Mouse (Mus musculus) midbrain, postnatal 0 days (tissue): ENCODE data around the gene Rora. TPM values are rescaled to one million over a fixed set of nuclear protein-coding genes. Genes with fewer than 3 reads are reported as not detected.

Experiments
- ATAC-seq: fragments of 200-750 bp; cut with Nextera tagmentation; 2 replicates; pipeline ENCODE4 v1.8.0; 2017; ENCODE audit warnings: moderate number of reproducible peaks, mild to moderate bottlenecking, moderate TSS enrichment, moderate library complexity; ENCODE audit not compliant: low FRiP score
- DNase-seq: peaks from one replicate; pipeline ENCODE4 v3.0.0-alpha.2; 2015; ENCODE audit warnings: low spot score
- H3K27ac ChIP-seq: fragments of 300-500 bp; sonication (generic); 2 replicates; pipeline ENCODE4 v1.5.1; 2014; ENCODE audit warnings: low read depth, mild to moderate bottlenecking, low read length, mixed read lengths
- H3K27me3 ChIP-seq: fragments of 300-500 bp; sonication (generic); 2 replicates; pipeline ENCODE4 v1.6.1; 2014; ENCODE audit warnings: low read length, control low read depth, mixed read lengths; ENCODE audit not compliant: insufficient read depth
- H3K36me3 ChIP-seq: fragments of 300-500 bp; sonication (generic); 2 replicates; pipeline ENCODE4 v1.6.1; 2014; ENCODE audit warnings: low read length, control low read depth, mixed read lengths; ENCODE audit not compliant: insufficient read depth
- H3K4me1 ChIP-seq: fragments of 300-500 bp; sonication (generic); 2 replicates; pipeline ENCODE4 v1.6.1; 2014; ENCODE audit warnings: mild to moderate bottlenecking, control low read depth, antibody characterized with exemption, low read length, mixed read lengths; ENCODE audit not compliant: insufficient read depth
- H3K4me2 ChIP-seq: fragments of 300-500 bp; sonication (generic); 2 replicates; pipeline ENCODE4 v1.6.1; 2014; ENCODE audit warnings: low read depth, mild to moderate bottlenecking, low read length, mixed read lengths; ENCODE audit not compliant: poor library complexity, severe bottlenecking
- H3K4me3 ChIP-seq: fragments of 300-500 bp; sonication (generic); 2 replicates; pipeline ENCODE4 v1.5.1; 2014; ENCODE audit warnings: low read depth, mild to moderate bottlenecking, low read length, moderate library complexity
- H3K9ac ChIP-seq: fragments of 300-500 bp; sonication (generic); replicated peaks from 2 replicates; pipeline ENCODE4 v1.6.1; 2014; ENCODE audit warnings: mild to moderate bottlenecking, low read length, moderate library complexity, mixed read lengths; ENCODE audit not compliant: poor library complexity, severe bottlenecking
- H3K9me3 ChIP-seq: fragments of 300-500 bp; sonication (generic); 2 replicates; pipeline ENCODE4 v1.6.1; 2016; ENCODE audit warnings: low read length, control low read depth
- CTCF ChIP-seq: IDR thresholded peaks from 2 replicates; pipeline ENCODE4 v1.5.1; 2016; ENCODE audit warnings: antibody characterized with exemption, mild to moderate bottlenecking
- WGBS: fragments of 180-500 bp; shearing (Covaris S2); extraction: QIAGEN DNeasy Blood & Tissue Kit; methylation state at CpG from one replicate; pipeline ENCODE4 v1.1.7; 2014; 5-methylcytosine and 5-hydroxymethylcytosine counted together
- polyA plus RNA-seq: library from polyadenylated mRNA; unstranded; fragments of >200 nt; fragmentation: Nextera tagmentation; extraction: Ambion mirVana; gene quantifications from 2 replicates; pipeline ENCODE4 v1.2.1, GENCODE M21; 2015
- total RNA-seq: library from RNA; depleted of rRNA; stranded (reverse); fragments of >200 nt; gene quantifications from 2 replicates; pipeline ENCODE4 v1.2.3, GENCODE M21; 2014

Rora gene
- total and polyA plus RNA-seq, 2 experiments from 2014 or later = 28.2 to 49.6 TPM

DNA sequence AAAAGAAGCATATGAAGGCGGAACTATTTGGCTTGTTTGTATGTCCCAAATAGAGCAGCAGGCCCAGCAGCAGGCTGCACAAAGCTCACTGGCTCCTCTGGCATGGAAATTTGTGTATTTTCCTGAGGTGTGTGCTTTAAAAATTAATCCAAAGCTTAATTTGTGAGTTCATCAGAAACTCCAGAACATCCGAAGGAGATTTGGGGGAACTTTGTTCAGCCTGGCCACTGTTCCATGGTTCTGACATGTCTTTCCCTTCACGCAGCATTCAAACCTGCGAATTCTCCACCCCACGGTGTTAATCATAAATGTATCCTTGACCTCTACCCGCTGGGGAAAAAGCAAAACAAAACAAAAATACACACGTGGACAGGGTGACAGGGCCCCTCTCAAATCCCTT lies 381.9 kb downstream of the Rora start:
- H3K36me3 ChIP-seq = no peaks in the 10 kb centered on the region
- WGBS = 81% methylated on average over 7 of the region's 7 CpGs

DNA sequence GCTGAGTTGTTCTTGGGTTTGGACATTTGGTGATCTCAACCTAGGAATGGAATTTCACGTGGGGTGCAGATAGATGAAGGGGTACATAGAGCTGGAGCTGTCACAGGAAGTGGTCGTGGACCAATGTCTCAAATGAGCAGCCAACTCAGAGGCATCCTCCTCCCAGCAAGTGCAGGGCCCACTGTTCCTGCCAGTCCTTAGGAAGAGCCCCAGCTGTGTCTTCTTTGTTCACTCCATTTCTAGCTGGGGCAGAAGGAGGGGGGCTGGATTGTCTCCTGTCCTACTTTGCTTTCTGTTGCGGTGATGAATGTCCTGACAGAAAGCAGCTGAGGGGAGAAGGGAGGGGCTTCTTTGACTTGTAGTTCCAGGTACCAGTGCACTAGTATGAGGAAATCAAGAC lies 382.7 kb downstream of the Rora start:
- Histone ChIP-seq H3K27me3 (no peaks in the 10 kb centered on the region), H3K4me1 (no peaks in the 10 kb centered on the region), H3K36me3 (no peaks in the 10 kb centered on the region), H3K27ac (no peak overlapping the region), H3K4me3 (no peak overlapping the region), H3K9ac (no peak overlapping the region), H3K9me3 (0 out of 2 replicates have a peak, but pooled peaks cover 4% of the 10 kb centered on the region), H3K4me2 (no peak overlapping the region)
- WGBS = 49% methylated on average over 3 of the region's 3 CpGs
- ATAC-seq (no peak), DNase-seq (no peak)
- TF ChIP-seq CTCF = no peak

More for the DNA sequence above, 381.9 kb downstream of the Rora start:
- Histone ChIP-seq H3K9me3 (0 out of 2 replicates have a peak, but pooled peaks cover 4% of the 10 kb centered on the region), H3K27ac (no peak overlapping the region), H3K27me3 (no peaks in the 10 kb centered on the region), H3K4me2 (no peak overlapping the region), H3K4me3 (no peak overlapping the region), H3K4me1 (no peaks in the 10 kb centered on the region), H3K9ac (no peak overlapping the region)
- no peak for DNase-seq
- TF ChIP-seq CTCF = no peak
- no peak for ATAC-seq

DNA sequence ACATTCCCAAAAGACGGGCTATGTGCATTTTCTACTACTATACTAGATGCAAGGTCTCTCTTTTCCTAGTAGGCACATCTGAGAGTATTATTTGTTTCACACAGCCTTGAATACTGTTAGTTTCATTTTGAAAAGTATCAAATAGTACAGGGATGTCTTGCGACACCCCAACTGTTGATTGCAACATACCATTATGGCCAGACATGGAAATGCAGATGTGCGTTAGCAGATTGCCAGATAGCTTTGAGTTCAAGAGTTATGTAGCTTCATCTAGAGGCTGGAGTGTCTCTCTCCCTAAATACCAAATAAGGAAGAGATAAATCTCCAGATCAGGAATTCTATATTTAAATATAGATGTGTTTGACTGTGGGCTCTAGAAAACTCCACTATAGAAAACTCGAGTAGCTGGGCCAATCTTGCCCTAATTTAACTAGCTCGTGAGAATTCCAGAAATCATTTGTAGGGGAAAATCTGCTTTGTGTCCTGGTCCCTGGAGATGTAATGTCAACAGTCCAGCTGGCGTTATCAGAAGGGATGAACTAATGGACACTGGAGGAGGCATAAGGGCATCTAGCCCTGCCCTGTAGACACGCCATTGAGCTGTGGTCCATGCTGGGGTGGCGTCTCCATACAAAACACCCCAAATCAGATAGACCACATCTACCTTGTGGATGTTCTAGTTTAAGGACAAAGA lies 390.5 kb downstream of the Rora start:
- Histone ChIP-seq H3K9ac (no peak overlapping the region), H3K9me3 (0 out of 2 replicates have a peak, but pooled peaks cover 1% of the 10 kb centered on the region), H3K4me3 (no peak overlapping the region), H3K4me2 (no peak overlapping the region), H3K27ac (no peak overlapping the region), H3K27me3 (no peaks in the 10 kb centered on the region), H3K4me1 (no peaks in the 10 kb centered on the region), H3K36me3 (no peaks in the 10 kb centered on the region)
- DNase-seq (no peak), ATAC-seq (no peak)
- 94% methylated on average over 8 of the region's 8 CpGs for WGBS
- TF ChIP-seq CTCF = no peak

DNA sequence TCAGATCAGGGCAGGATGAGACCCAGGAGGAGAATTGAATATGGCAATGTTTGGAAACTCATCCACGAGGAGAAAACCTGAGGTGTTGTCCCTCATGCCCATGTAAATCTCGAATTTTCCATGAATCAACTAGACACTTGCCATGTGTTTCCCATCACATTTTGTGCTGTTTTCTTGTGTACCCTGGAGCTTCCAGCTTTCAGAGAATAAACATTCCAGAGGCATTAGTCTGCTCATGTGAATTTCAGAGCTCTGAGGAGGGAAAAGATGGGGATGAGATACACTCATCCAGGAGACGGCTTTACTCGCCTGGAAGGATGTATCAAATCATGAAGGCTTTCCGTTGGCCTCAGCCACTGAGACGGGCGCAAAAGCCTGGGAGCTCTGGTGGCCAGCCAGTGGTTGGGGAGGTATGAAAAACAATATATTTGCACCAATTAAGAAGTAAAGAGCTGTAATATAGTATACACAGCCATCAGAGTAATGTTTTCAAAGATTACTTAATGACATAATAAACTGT lies 391.1 kb downstream of the Rora start:
- no peak for ATAC-seq
- Histone ChIP-seq H3K4me3 (no peak overlapping the region), H3K36me3 (no peaks in the 10 kb centered on the region), H3K4me2 (no peak overlapping the region), H3K9ac (no peak overlapping the region), H3K27me3 (no peaks in the 10 kb centered on the region), H3K27ac (no peak overlapping the region), H3K9me3 (no peaks in the 10 kb centered on the region), H3K4me1 (0 out of 2 replicates have a peak, but pooled peaks cover 3% of the 10 kb centered on the region)
- WGBS = 88% methylated on average over 7 of the region's 7 CpGs
- TF ChIP-seq CTCF = no peak
- DNase-seq = no peak

DNA sequence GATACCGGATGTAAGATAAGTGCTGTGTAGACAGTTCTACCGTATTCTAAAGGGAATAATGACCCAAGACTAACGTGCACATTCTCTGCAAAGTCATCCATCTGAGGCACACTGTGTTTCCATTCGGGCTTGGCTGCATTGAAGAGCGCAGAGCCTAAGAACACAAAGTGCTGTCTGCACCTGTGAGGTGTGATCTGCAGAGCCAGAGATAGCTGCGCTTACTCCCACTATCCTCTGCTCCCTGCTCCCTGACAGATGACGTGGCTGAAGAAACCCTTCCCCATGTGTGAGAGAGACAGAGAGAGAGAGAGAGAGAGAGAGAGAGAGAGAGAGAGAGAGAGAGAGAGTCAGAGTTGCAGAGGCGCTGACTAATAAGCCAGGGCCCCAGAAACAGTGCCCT lies 392.3 kb downstream of the Rora start:
- Histone ChIP-seq H3K9ac (no peak overlapping the region), H3K4me2 (no peak overlapping the region), H3K27me3 (no peaks in the 10 kb centered on the region), H3K4me1 (0 out of 2 replicates have a peak, but pooled peaks cover 3% of the 10 kb centered on the region), H3K4me3 (no peak overlapping the region), H3K9me3 (no peaks in the 10 kb centered on the region), H3K27ac (no peak overlapping the region), H3K36me3 (no peaks in the 10 kb centered on the region)
- WGBS = 96% methylated on average over 8 of the region's 8 CpGs
- no peak for TF ChIP-seq CTCF
- DNase-seq (no peak), ATAC-seq (no peak)

DNA sequence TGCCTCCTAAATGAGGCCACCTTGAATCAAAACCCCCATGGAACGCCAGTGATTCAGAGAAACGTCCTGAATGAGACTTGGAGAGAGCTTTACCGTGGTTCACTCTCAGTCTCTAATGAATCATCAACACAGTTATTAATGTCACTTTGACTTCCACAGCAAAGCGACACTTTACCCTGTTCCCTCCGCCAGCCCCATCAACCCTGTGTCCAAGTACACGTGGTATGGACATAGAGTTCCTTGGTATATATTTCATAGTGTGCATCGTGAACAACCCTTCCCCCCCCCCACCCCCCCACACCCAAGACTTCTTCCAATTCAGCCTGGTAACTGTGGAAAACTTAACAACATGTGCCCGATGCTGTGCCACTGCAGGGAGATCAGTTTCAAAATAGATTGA lies 397.3 kb downstream of the Rora start:
- no peaks in the 10 kb centered on the region for H3K9me3 ChIP-seq
- 80% methylated on average over 8 of the region's 8 CpGs for WGBS
- no peak overlapping the region for H3K4me3 ChIP-seq
- H3K27me3 ChIP-seq = no peaks in the 10 kb centered on the region
- H3K36me3 ChIP-seq = no peaks in the 10 kb centered on the region
- no peak for TF ChIP-seq CTCF
- H3K9ac ChIP-seq = no peak overlapping the region
- 0 out of 2 replicates have a peak, but pooled peaks cover 3% of the 10 kb centered on the region for H3K4me1 ChIP-seq
- DNase-seq (no peak), ATAC-seq (no peak)
- no peak overlapping the region for H3K4me2 ChIP-seq
- no peak overlapping the region for H3K27ac ChIP-seq
